Mouse (Mus musculus) liver, embryonic 14.5 days (tissue): ENCODE measurements around the gene Cxcl9. TPM values are rescaled to one million over a fixed set of nuclear protein-coding genes. Genes with fewer than 3 reads are reported as not detected.

ENCODE experiments used
- ATAC-seq: fragments of 200-750 bp; cut with Nextera tagmentation; 2 replicates; pipeline ENCODE4 v1.8.0; 2017; ENCODE audit warnings: moderate number of reproducible peaks, mild to moderate bottlenecking, moderate library complexity; ENCODE audit not compliant: insufficient read depth
- DNase-seq, 3 experiments: peaks; one replicate each; pipeline ENCODE4 v3.0.0-alpha.2; 2012 to 2013; ENCODE audit warnings: low read depth in 3 of 3, low spot score in 3 of 3
- H3K27ac ChIP-seq: fragments of 300-500 bp; sonication (generic); 2 replicates; pipeline ENCODE4 v1.5.1; 2014; ENCODE audit warnings: moderate library complexity, mild to moderate bottlenecking, control low read depth, inconsistent platforms
- H3K27me3 ChIP-seq: fragments of 300-500 bp; sonication (generic); 2 replicates; pipeline ENCODE4 v1.6.1; 2014; ENCODE audit warnings: mild to moderate bottlenecking, low read length, moderate library complexity; ENCODE audit not compliant: control insufficient read depth, insufficient read depth
- H3K36me3 ChIP-seq: fragments of 300-500 bp; sonication (generic); replicated peaks from 2 replicates; pipeline ENCODE4 v1.6.1; 2014; ENCODE audit warnings: low read depth; ENCODE audit not compliant: control insufficient read depth, insufficient read depth
- H3K4me1 ChIP-seq, 2 experiments: fragments of 200-500 bp in 1 of 2; fragments of 300-500 bp in 1 of 2; sonication (generic) in 1 of 2; replicated peaks; 2 replicates each; pipeline ENCODE4 v1.6.1; 2012 to 2014; ENCODE audit warnings: antibody characterized with exemption in 1 of 2, inconsistent platforms in 1 of 2, low read length in 1 of 2; ENCODE audit not compliant: control insufficient read depth in 2 of 2, insufficient read depth in 2 of 2
- H3K4me2 ChIP-seq: fragments of 300-500 bp; sonication (generic); 2 replicates; pipeline ENCODE4 v1.6.1; 2014; ENCODE audit warnings: low read depth, mild to moderate bottlenecking, control low read depth, moderate library complexity
- H3K4me3 ChIP-seq, 2 experiments: fragments of 200-500 bp in 1 of 2; fragments of 300-500 bp in 1 of 2; sonication (generic) in 1 of 2; 2 replicates each; pipeline ENCODE4 v1.5.1; 2012 to 2014; ENCODE audit warnings: low read depth in 2 of 2, low read length in 2 of 2, mild to moderate bottlenecking in 2 of 2, control low read depth in 1 of 2, inconsistent platforms in 1 of 2, moderate library complexity in 1 of 2; ENCODE audit not compliant: insufficient read depth in 1 of 2
- H3K9ac ChIP-seq: fragments of 300-500 bp; sonication (generic); replicated peaks from 2 replicates; pipeline ENCODE4 v1.6.1; 2014; ENCODE audit warnings: mild to moderate bottlenecking, control low read depth, moderate library complexity
- H3K9me3 ChIP-seq: fragments of 300-500 bp; sonication (generic); 2 replicates; pipeline ENCODE4 v1.6.1; 2016; ENCODE audit warnings: low read length, mixed read lengths; ENCODE audit not compliant: control insufficient read depth
- CTCF ChIP-seq: IDR thresholded peaks from 2 replicates; pipeline ENCODE4 v1.5.1; 2016; ENCODE audit warnings: antibody characterized with exemption, low read depth, control low read depth
- EP300 ChIP-seq: IDR thresholded peaks from 2 replicates; pipeline ENCODE4 v1.6.1; 2016; ENCODE audit warnings: antibody characterized with exemption, low read depth
- WGBS: fragments of 180-500 bp; shearing (Covaris S2); extraction: QIAGEN DNeasy Blood & Tissue Kit; methylation state at CpG from one replicate; pipeline ENCODE4 v1.1.7; 2014; ENCODE audit not compliant: insufficient replicate concordance; 5-methylcytosine and 5-hydroxymethylcytosine counted together
- polyA plus RNA-seq, 2 experiments: library from polyadenylated mRNA; depleted of rRNA in 1 of 2; stranded (reverse) in 1 of 2; unstranded in 1 of 2; fragments of >200 nt; fragmentation: Nextera tagmentation in 1 of 2; extraction: Ambion mirVana in 1 of 2; gene quantifications; 2 replicates each; pipeline versions ENCODE4 v1.2.1 to v1.2.3; 2012 to 2014

Cxcl9 gene
- polyA plus RNA-seq, 2 experiments = 0.06 TPM; not detected in 1

GRCm38 (mm10) chr5:92331122-92331521 is 3.2 kb upstream of the Cxcl9 start:
- Histone ChIP-seq H3K27ac (no peak overlapping the region), H3K27me3 (no peaks in the 10 kb centered on the region; the same call in 1 of the 2 replicates), H3K4me3 (no peak overlapping the region), H3K9ac (no peak overlapping the region), H3K9me3 (no peaks in the 10 kb centered on the region), H3K36me3 (no peaks in the 10 kb centered on the region), H3K4me2 (no peak overlapping the region), H3K4me1 (no peaks in the 10 kb centered on the region)
- TF ChIP-seq EP300 (no peak), CTCF (no peak)
- ATAC-seq (no peak), DNase-seq (no peak)
- 67% methylated on average over 12 of the region's 12 CpGs for WGBS

GRCm38 (mm10) chr5:92327367-92327766 is 512 bp downstream of the Cxcl9 start:
- H3K27me3 ChIP-seq = no peaks in the 10 kb centered on the region; the same call in 1 of the 2 replicates
- DNase-seq = no peak
- H3K4me3 ChIP-seq = no peak overlapping the region
- no peak overlapping the region for H3K9ac ChIP-seq
- no peaks in the 10 kb centered on the region for H3K4me1 ChIP-seq
- WGBS = 6% methylated on average over 6 of the region's 6 CpGs
- no peak for ATAC-seq
- no peak overlapping the region for H3K27ac ChIP-seq
- TF ChIP-seq EP300 (no peak), CTCF (no peak)
- no peaks in the 10 kb centered on the region for H3K36me3 ChIP-seq
- no peaks in the 10 kb centered on the region for H3K9me3 ChIP-seq
- H3K4me2 ChIP-seq = no peak overlapping the region

GRCm38 (mm10) chr5:92323264-92323663 is 4.6 kb downstream of the Cxcl9 start:
- DNase-seq = no peak
- Histone ChIP-seq H3K36me3 (no peaks in the 10 kb centered on the region), H3K4me1 (no peaks in the 10 kb centered on the region), H3K4me3 (no peak overlapping the region), H3K9me3 (no peaks in the 10 kb centered on the region), H3K27ac (no peak overlapping the region), H3K4me2 (no peak overlapping the region), H3K9ac (no peak overlapping the region), H3K27me3 (no peaks in the 10 kb centered on the region; the same call in 1 of the 2 replicates)
- 62% methylated on average over 5 of the region's 5 CpGs for WGBS
- no peak for TF ChIP-seq CTCF
- no peak for ATAC-seq

GRCm38 (mm10) chr5:92322612-92323011 is 5.3 kb downstream of the Cxcl9 start:
- Histone ChIP-seq H3K27me3 (no peaks in the 10 kb centered on the region; the same call in 1 of the 2 replicates), H3K9ac (no peak overlapping the region), H3K9me3 (no peaks in the 10 kb centered on the region), H3K4me3 (no peak overlapping the region), H3K4me1 (no peaks in the 10 kb centered on the region), H3K27ac (no peak overlapping the region), H3K4me2 (no peak overlapping the region), H3K36me3 (no peaks in the 10 kb centered on the region)
- TF ChIP-seq EP300 (no peak), CTCF (no peak)
- ATAC-seq = no peak
- no peak for DNase-seq
- 65% methylated on average over 4 of the region's 4 CpGs for WGBS

GRCm38 (mm10) chr5:92321631-92322400 is 6.1 kb downstream of the Cxcl9 start:
- no peak for ATAC-seq

More at GRCm38 (mm10) chr5:92321631-92322400, 6.1 kb downstream of the Cxcl9 start:
- Histone ChIP-seq H3K4me3 (no peak overlapping the region), H3K4me2 (no peak overlapping the region), H3K36me3 (no peaks in the 10 kb centered on the region), H3K4me1 (no peaks in the 10 kb centered on the region), H3K27me3 (no peaks in the 10 kb centered on the region; the same call in 1 of the 2 replicates), H3K27ac (no peak overlapping the region), H3K9ac (no peak overlapping the region), H3K9me3 (no peaks in the 10 kb centered on the region)
- TF ChIP-seq CTCF = no peak
- TF ChIP-seq EP300 = no peak
- WGBS = 55% methylated on average over 8 of the region's 8 CpGs
- no peak for DNase-seq
